Mouse (Mus musculus) E14TG2a.4 (cell line): ENCODE results near the gene Rhox11.

ENCODE experiments used
- H3K27me3 ChIP-seq: 2 replicates; pipeline ENCODE4 v1.6.1; 2014; ENCODE audit warnings: low read length, control low read depth; ENCODE audit not compliant: insufficient read depth
- H3K36me3 ChIP-seq: 2 replicates; pipeline ENCODE4 v1.6.1; 2014; ENCODE audit warnings: low read length, control low read depth; ENCODE audit not compliant: insufficient read depth
- H3K4me1 ChIP-seq: replicated peaks from 2 replicates; pipeline ENCODE4 v1.6.1; 2014; ENCODE audit warnings: low read depth, low read length, control low read depth
- H3K4me3 ChIP-seq: replicated peaks from 2 replicates; pipeline ENCODE4 v1.5.1; 2014; ENCODE audit warnings: mild to moderate bottlenecking, low read length
- H3K9me3 ChIP-seq: 2 replicates; pipeline ENCODE4 v1.6.1; 2014; ENCODE audit warnings: low read length, control low read depth
- POU5F1 ChIP-seq: IDR thresholded peaks from 2 replicates; pipeline ENCODE4 v1.6.1; 2014; ENCODE audit warnings: low read length, borderline replicate concordance

The Rhox11 gene

DNA sequence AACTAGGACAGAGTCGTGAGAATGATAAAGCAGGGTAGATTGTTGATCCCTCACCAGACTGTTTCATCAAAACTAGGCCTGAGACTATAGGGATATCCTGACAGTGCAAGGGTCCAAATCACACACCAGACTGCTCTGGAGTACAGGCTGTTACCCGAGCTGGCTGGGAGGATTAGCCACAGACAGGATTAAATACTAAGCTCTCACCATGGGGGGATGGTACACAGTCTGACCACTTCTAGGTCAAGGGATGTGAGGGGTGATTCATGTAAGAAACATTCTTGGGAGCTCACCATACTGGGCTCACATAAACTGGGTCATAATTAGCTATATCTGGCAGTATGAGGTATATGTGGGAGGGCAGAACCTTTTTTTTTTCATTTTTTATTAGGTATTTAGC, 51.1 kb downstream of the Rhox11 start:
- Histone ChIP-seq H3K27me3 (no peaks in the 10 kb centered on the region), H3K9me3 (no peaks in the 10 kb centered on the region), H3K36me3 (no peaks in the 10 kb centered on the region), H3K4me3 (no peak overlapping the region), H3K4me1 (no peaks in the 10 kb centered on the region)
- TF ChIP-seq POU5F1, result no peak
